Mouse (Mus musculus) hindbrain, embryonic 16.5 days (tissue): ENCODE data around the gene Ghrh. TPM values are rescaled to one million over a fixed set of nuclear protein-coding genes. Genes with fewer than 3 reads are reported as not detected.

Experiments used
- ATAC-seq: fragments of 200-750 bp; cut with Nextera tagmentation; 2 replicates; pipeline ENCODE4 v1.8.0; 2017; ENCODE audit warnings: moderate TSS enrichment, moderate library complexity
- H3K27ac ChIP-seq: fragments of 300-500 bp; sonication (generic); 2 replicates; pipeline ENCODE4 v1.5.1; 2014; ENCODE audit warnings: low read depth, mild to moderate bottlenecking, control low read depth, low read length, moderate library complexity
- H3K27me3 ChIP-seq: fragments of 300-500 bp; sonication (generic); replicated peaks from 2 replicates; pipeline ENCODE4 v1.6.1; 2014; ENCODE audit warnings: low read length; ENCODE audit not compliant: control insufficient read depth, insufficient read depth
- H3K36me3 ChIP-seq: fragments of 300-500 bp; sonication (generic); 2 replicates; pipeline ENCODE4 v1.6.1; 2014; ENCODE audit warnings: mild to moderate bottlenecking, low read length, moderate library complexity, mixed read lengths; ENCODE audit not compliant: control insufficient read depth, insufficient read depth
- H3K4me1 ChIP-seq: fragments of 300-500 bp; sonication (generic); 2 replicates; pipeline ENCODE4 v1.6.1; 2014; ENCODE audit warnings: low read depth, low read length; ENCODE audit not compliant: control insufficient read depth, insufficient read depth
- H3K4me2 ChIP-seq: fragments of 300-500 bp; sonication (generic); 2 replicates; pipeline ENCODE4 v1.6.1; 2014; ENCODE audit warnings: mild to moderate bottlenecking, low read length, control low read depth, moderate library complexity
- H3K4me3 ChIP-seq: fragments of 300-500 bp; sonication (generic); 2 replicates; pipeline ENCODE4 v1.5.1; 2014; ENCODE audit warnings: mild to moderate bottlenecking, low read length, control low read depth, moderate library complexity
- H3K9ac ChIP-seq: fragments of 300-500 bp; sonication (generic); 2 replicates; pipeline ENCODE4 v1.6.1; 2014; ENCODE audit warnings: low read depth, mild to moderate bottlenecking, control low read depth, low read length, moderate library complexity
- H3K9me3 ChIP-seq: fragments of 300-500 bp; sonication (generic); 2 replicates; pipeline ENCODE4 v1.6.1; 2014; ENCODE audit warnings: mild to moderate bottlenecking, low read length, moderate library complexity; ENCODE audit not compliant: control insufficient read depth
- WGBS: fragments of 180-500 bp; shearing (Covaris S2); extraction: QIAGEN DNeasy Blood & Tissue Kit; methylation state at CpG from one replicate; pipeline ENCODE4 v1.1.7; 2014; 5-methylcytosine and 5-hydroxymethylcytosine counted together
- polyA plus RNA-seq: library from polyadenylated mRNA; unstranded; fragments of >200 nt; fragmentation: Nextera tagmentation; extraction: Ambion mirVana; gene quantifications from 2 replicates; pipeline ENCODE4 v1.2.1, GENCODE M21; 2015

Gene Ghrh
- polyA plus RNA-seq, 1 experiment from 2014 or later, result 1.0 TPM

DNA sequence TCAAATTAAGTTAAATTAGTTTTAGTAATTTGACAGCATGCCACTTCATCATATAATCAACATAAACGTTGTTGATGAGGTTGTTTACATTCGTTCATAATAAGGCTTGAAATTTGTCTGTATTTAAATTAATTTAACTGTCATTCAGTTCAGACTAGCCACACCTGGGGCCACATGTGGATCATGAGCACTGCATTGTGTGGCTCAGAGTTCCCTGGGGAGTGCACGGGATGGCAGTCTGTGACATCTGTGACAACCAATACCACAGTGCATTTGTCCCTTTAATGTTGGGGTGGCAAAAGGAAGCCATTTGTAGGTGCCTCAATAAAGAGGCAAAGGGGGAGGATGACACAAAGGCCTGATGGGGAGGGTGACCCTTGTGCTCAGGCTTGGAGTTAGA, 29.7 kb upstream of the Ghrh start:
- 21% methylated on average over 3 of the region's 3 CpGs for WGBS
- Histone ChIP-seq H3K9me3 (no peaks in the 10 kb centered on the region), H3K9ac (no peak overlapping the region), H3K27me3 (no peaks in the 10 kb centered on the region), H3K4me2 (no peak overlapping the region), H3K4me1 (peaks cover 7% of the 10 kb centered on the region), H3K4me3 (no peak overlapping the region), H3K36me3 (no peaks in the 10 kb centered on the region), H3K27ac (no peak overlapping the region)
- ATAC-seq, result no peak

DNA sequence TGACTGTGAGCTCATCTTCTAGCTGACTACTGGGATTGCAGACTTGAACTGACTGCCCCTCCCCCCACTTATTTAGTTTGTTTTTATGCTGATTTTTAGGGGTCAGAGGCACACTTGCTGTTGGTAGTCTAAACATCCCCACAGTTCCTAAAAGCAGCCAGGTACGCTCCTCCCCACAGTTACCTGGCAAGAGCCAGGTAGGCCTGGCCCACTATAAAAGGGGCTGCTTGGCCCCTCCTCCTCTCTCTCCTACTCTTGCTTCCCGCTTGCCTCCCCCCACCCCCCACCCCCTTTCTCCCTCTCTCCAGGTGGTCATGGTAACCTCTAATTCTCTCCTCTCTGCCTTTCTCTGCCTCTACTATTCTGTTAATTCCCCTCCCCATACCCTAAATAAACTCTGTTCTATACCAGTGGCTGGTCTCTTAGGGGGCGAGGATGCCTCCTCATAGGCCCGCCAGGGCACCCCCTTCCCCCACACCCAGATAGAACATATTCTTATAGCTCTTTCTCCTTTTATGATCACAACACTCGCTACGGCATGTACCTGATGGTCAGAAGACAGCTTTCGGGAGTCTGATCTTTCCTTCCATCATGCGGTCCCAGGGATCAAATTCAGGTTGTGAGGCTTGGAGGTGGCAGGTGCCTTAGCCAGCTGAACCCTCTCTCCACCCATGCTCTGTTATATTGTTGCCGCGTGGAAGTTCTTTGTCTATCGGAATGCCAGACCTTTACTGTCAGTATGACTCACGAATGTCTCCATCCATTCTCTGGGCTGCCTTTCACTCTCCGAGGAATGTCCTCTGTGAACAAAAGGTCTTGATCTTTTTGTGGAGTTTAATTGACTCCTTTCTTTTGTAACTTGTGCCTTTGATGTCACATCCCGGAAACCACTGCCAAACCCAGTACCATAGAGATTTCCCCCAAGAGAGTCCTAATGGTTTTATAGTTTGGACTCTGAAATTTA, 28.8 kb upstream of the Ghrh start:
- H3K4me3 ChIP-seq, result 0 out of 2 replicates have a peak overlapping the region, but pooled peaks have one; percentile 10
- H3K9me3 ChIP-seq, result no peaks in the 10 kb centered on the region
- ATAC-seq, result 0 out of 2 replicates have a peak, but pooled peaks have one; percentile 42
- peaks cover 7% of the 10 kb centered on the region for H3K4me1 ChIP-seq
- peak overlapping the region; percentile 29; the same call in 1 of the 2 replicates for H3K9ac ChIP-seq
- H3K27me3 ChIP-seq, result no peaks in the 10 kb centered on the region
- H3K27ac ChIP-seq, result peak overlapping the region; percentile 42
- H3K36me3 ChIP-seq, result no peaks in the 10 kb centered on the region
- H3K4me2 ChIP-seq, result peak overlapping the region; percentile 20
- WGBS, result 16% methylated on average over 14 of the region's 14 CpGs

DNA sequence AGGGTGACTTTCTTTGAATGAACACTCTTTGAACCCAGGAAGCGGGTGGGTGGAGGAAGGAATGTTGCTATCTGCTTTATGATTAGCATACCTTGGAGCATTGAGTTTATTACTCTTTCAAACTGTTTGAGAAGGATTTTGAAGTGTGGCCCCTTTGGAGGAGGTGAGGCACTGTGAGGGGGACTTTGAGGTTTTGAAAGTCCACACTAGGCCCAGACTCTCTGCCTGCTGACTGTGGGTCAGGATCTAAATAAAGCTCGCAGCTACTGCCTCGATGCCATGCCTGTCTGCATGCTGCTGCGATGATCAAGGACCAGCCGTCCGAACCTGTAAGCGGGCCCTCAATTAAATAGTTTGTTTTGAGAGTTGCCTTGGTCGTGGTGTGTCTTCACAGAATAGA, 27.7 kb upstream of the Ghrh start:
- Histone ChIP-seq H3K4me1 (peaks cover 7% of the 10 kb centered on the region), H3K27ac (no peak overlapping the region), H3K4me3 (no peak overlapping the region), H3K9me3 (no peaks in the 10 kb centered on the region), H3K36me3 (no peaks in the 10 kb centered on the region), H3K27me3 (no peaks in the 10 kb centered on the region), H3K9ac (no peak overlapping the region), H3K4me2 (no peak overlapping the region)
- no peak for ATAC-seq
- 61% methylated on average over 8 of the region's 8 CpGs for WGBS

DNA sequence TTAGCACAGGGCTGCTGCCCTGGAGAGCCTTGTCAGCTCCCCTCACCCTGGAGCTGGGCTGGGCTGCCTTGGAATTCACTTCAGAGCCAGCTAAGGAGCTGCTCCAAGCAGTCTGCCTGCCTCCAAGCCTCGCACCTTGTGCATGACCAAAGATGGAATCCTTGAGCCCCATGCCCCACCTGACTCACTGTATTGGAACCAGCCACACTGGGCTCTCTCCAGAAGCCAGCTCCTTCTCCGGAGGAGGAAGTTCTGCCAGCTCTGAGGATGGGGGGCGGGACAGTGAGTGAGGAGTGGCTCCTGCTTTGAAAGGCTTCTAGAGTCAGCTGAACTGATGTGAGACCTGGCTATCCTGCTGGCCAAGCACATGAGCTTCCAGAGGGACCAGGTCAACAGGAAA, 26.4 kb upstream of the Ghrh start:
- no peak overlapping the region for H3K9ac ChIP-seq
- H3K4me2 ChIP-seq, result no peak overlapping the region
- no peak overlapping the region for H3K27ac ChIP-seq
- peaks cover 10% of the 10 kb centered on the region for H3K4me1 ChIP-seq
- WGBS, result 79% methylated on average over 3 of the region's 3 CpGs
- no peaks in the 10 kb centered on the region for H3K27me3 ChIP-seq
- H3K9me3 ChIP-seq, result no peaks in the 10 kb centered on the region
- H3K4me3 ChIP-seq, result no peak overlapping the region
- ATAC-seq, result no peak
- no peaks in the 10 kb centered on the region for H3K36me3 ChIP-seq

DNA sequence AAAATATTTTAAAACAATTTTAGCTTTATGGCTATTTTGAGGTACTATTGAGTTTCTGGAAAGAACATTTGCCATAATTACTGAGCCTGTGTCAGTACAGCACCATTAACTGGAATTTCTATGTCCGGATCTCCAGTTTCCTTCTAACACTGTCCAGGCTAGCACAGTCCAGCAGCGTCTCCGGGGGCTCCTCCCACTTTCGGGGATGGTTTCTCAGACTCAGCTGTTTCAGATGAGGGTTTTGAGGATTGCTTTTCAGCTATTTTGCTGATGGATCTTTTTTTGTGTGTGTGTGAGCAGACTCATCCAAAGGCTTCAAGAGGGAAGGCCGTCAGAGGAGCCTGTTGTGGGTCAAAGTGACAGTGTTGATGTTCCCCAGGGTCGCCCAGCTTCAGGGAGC, 24.4 kb upstream of the Ghrh start:
- Histone ChIP-seq H3K4me2 (no peak overlapping the region), H3K36me3 (no peaks in the 10 kb centered on the region), H3K4me3 (no peak overlapping the region), H3K9me3 (no peaks in the 10 kb centered on the region), H3K27me3 (no peaks in the 10 kb centered on the region), H3K9ac (no peak overlapping the region), H3K27ac (no peak overlapping the region), H3K4me1 (peaks cover 21% of the 10 kb centered on the region)
- 75% methylated on average over 6 of the region's 6 CpGs for WGBS
- ATAC-seq, result no peak

DNA sequence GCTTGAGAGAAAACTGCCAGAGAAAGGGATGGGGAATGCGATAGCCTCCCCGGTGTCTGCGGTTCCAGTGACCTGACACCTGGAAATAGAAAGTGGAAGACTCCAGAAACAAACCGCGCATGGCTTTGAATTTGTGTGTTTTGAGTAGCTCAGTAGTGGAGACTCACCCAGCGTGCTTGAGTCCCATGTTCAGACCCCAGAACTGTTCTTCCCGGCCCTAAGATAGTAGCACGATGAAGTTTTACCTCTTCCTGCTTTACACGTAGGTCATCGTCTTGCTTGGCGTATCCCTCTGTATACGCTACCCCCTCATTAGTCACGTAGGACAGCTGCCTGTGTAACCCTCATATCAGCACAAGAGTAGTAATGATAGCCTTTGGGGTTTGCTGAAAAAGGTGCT, 20.7 kb upstream of the Ghrh start:
- H3K9me3 ChIP-seq, result no peaks in the 10 kb centered on the region
- peak overlapping the region; percentile 95 for H3K9ac ChIP-seq
- H3K4me2 ChIP-seq, result peak overlapping the region; percentile 70
- H3K27me3 ChIP-seq, result no peaks in the 10 kb centered on the region
- WGBS, result 5% methylated on average over 13 of the region's 13 CpGs
- peak overlapping the region; percentile 90 for H3K27ac ChIP-seq
- peaks cover 14% of the 10 kb centered on the region for H3K4me1 ChIP-seq
- H3K36me3 ChIP-seq, result no peaks in the 10 kb centered on the region
- 0 out of 2 replicates have a peak, but pooled peaks have one; percentile 12 for ATAC-seq
- peak overlapping the region; percentile 83 for H3K4me3 ChIP-seq

DNA sequence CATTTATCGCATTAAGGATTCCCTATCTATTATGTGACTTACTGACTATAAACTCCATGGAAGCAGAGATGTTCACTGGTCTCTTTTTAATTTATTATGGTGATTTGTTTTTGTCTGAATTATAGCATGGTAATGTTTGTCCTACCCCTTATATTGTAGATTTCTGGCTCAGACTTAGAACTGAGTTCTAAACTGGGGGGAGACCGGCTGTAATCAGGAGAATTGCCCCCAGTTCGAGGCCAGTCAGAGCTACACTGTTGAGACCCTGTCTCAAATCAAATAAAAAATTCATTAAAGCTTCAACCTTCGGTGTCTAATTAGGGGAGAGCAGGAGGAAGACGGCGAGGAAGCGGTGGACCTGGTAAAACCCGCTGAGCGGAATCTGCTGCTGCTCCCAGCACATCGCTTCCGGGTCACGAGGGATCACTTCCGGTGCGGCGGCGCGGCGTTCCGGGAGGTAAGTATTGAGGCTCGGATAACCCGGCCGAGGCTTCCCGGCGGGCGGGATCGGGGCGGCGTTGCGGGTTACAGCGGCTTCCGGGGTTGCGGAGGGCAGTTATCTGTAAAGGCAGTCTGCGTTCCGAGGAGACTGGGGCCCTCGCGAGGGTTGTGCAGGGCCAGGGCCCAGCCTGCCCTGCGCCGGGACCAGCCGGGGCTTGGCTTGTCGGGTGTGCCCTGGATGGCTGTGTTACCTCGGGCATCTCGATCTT, 20.0 kb upstream of the Ghrh start, which contains the start of gene Manbal:
Manbal (plus strand) TSS at position 411 of the 710 bp plus-strand sequence.
- Histone ChIP-seq H3K4me2 (peak within 1 kb of the TSS; percentile 70), H3K4me3 (peak within 1 kb of the TSS; percentile 83), H3K9me3 (no peaks in the 10 kb centered on the region), H3K9ac (peak within 1 kb of the TSS; percentile 95), H3K36me3 (no peaks in the 10 kb centered on the region), H3K27ac (peak within 1 kb of the TSS; percentile 90), H3K27me3 (no peaks in the 10 kb centered on the region), H3K4me1 (peaks cover 14% of the 10 kb centered on the region)
- ATAC-seq, result peak; percentile 89
- WGBS, result 3% methylated on average over 42 of the region's 42 CpGs

DNA sequence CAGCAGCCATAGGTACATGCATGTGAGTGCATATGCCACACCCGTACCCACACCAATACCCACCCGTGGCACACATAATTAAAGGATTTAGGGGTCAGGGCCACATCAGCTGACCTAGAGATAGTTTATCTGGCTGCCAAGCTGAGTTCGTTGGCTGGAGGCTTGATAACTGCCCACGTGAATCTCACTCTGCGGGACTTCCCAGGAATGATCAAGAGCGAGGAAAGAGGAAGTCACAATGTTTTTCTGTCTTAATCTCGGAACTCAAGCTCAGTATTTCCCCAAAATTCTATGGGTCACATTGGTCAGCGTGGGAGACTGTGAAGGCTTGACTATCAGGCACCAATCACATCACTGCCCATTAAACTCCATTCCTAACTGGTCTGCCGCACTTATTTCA, 19.5 kb upstream of the Ghrh start:
- no peak overlapping the region for H3K27ac ChIP-seq
- WGBS, result 84% methylated on average over 9 of the region's 9 CpGs
- H3K4me1 ChIP-seq, result peaks cover 14% of the 10 kb centered on the region
- H3K4me3 ChIP-seq, result peak overlapping the region; percentile 83
- peak overlapping the region; percentile 70 for H3K4me2 ChIP-seq
- H3K9ac ChIP-seq, result no peak overlapping the region; the same call in 1 of the 2 replicates
- no peaks in the 10 kb centered on the region for H3K27me3 ChIP-seq
- no peaks in the 10 kb centered on the region for H3K36me3 ChIP-seq
- no peaks in the 10 kb centered on the region for H3K9me3 ChIP-seq
- no peak for ATAC-seq

DNA sequence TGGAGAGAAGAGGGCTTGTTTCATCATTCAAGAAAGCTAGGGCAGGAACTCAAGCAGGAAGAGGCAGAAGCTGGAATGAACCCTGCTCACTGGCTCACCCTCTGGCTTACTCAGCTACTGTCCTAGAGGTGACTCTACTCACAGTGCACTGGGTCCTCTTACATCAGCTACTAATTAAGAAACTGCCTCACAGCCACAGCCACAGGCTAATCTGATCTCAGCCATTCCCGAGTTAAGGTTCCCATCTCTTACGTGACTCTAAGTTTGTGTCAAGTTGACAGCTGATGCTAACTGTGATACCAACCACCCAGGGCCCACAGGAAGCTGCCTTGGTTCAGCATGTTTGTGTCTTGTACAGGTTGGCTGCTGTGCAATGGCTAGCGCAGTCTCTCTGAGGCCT, 15.7 kb upstream of the Ghrh start:
- Histone ChIP-seq H3K27ac (no peak overlapping the region), H3K27me3 (no peaks in the 10 kb centered on the region), H3K9ac (no peak overlapping the region), H3K9me3 (no peaks in the 10 kb centered on the region), H3K4me3 (no peak overlapping the region), H3K4me1 (peaks cover 4% of the 10 kb centered on the region), H3K36me3 (no peaks in the 10 kb centered on the region), H3K4me2 (no peak overlapping the region)
- no peak for ATAC-seq
- WGBS, result 90% methylated on average over 3 of the region's 3 CpGs
